ENCODE assay signal across 8 mouse cellular contexts in genomic region chr4:120569486-120570437, GRCm38 (mm10). TPM values are rescaled to one million over a fixed set of nuclear protein-coding genes. Genes with fewer than 3 reads are reported as not detected.
A peak's percentile ranks its signal among the peaks of the same experiment; 100 is the strongest.
DNase-seq lines count a peak whose midpoint lies in the region; ATAC-seq lines count a peak whose summit lies in the region.

Gene Ctps, minus strand, starts transcription at chr4:120570276.

- H3K4me1 ChIP-seq in intestine, embryonic 14.5 days (replicated peaks; ENCODE audit: control insufficient read depth, insufficient read depth, low read length): peaks cover 32% of the 10 kb centered on the region

- H3K4me2 ChIP-seq in intestine, embryonic 14.5 days (ENCODE audit: low read length): peak within 1 kb of the TSS; percentile 90

- peak within 1 kb of the TSS; percentile 94 for H3K27ac ChIP-seq in intestine, embryonic 14.5 days (ENCODE audit: low read depth)

- peaks cover 11% of the 10 kb centered on the region for H3K36me3 ChIP-seq in intestine, embryonic 14.5 days (ENCODE audit: control insufficient read depth, insufficient read depth, low read length)

- peak; percentile 95 to 99 for DNase-seq in adrenal gland, adult (ENCODE audit: inconsistent age in 2 of 2, low spot score in 1 of 2)
- DNase-seq in embryo, embryonic 10.5 days (ENCODE audit: low spot score): peak; percentile 96
- peak; percentile 96 for DNase-seq in gastrocnemius, postnatal 25 days
- peak; percentile 99 for DNase-seq in intestine, embryonic 14.5 days (ENCODE audit: low spot score)
- DNase-seq in left cerebral cortex, postnatal 14 days (ENCODE audit: low spot score in 2 of 2): peak; percentile 92 to 93
- DNase-seq in mesoderm, embryonic 11.5 days (ENCODE audit: low read depth, low spot score): peak; percentile 96
- DNase-seq in right cerebral cortex, postnatal 36 days (ENCODE audit: low spot score in 2 of 2): peak; percentile 88 to 90
- DNase-seq in yolk sac, embryonic 10.5 days (ENCODE audit: low spot score): peak; percentile 97

- no peaks in the 10 kb centered on the region for H3K9me3 ChIP-seq in intestine, embryonic 14.5 days (ENCODE audit: control insufficient read depth, low read length)

- H3K9ac ChIP-seq in intestine, embryonic 14.5 days (ENCODE audit: low read length): peak within 1 kb of the TSS; percentile 95

- intact Hi-C loops in left cerebral cortex, postnatal 14 days (cut with DNase I): no loop called here

- no peaks in the 10 kb centered on the region for H3K27me3 ChIP-seq in intestine, embryonic 14.5 days (replicated peaks; ENCODE audit: control insufficient read depth, insufficient read depth, low read length)

- H3K4me3 ChIP-seq in intestine, embryonic 14.5 days (ENCODE audit: low read depth, low read length): peak within 1 kb of the TSS; percentile 76

- under 1% methylated on average over 94 of the region's 97 CpGs for WGBS in intestine, embryonic 14.5 days

- peak; percentile 97 for ATAC-seq in intestine, embryonic 14.5 days (replicated peaks; ENCODE audit: low FRiP score, low TSS enrichment, low read depth)

RNA-seq across cellular contexts. Expression of gene Ctps, which starts in this region (rescaled TPM):
- 10 to 100 TPM; 13.3 to 14.8 TPM for total RNA-seq in gastrocnemius, postnatal 25 days (2021)
- 94.5 and 107 TPM in 2 replicates for polyA plus RNA-seq in intestine, embryonic 14.5 days (2014; fragmentation: Nextera tagmentation; extraction: Ambion mirVana)
- 10 to 100 TPM; 52.3 to 53.6 TPM for total RNA-seq in left cerebral cortex, postnatal 14 days (2021)

Comparison
In these comparisons a context has a peak if more than half of its experiments do, and no peak if none do; other contexts are left out.
1. Peak in every context shown above with its lines: DNase-seq, ATAC-seq, H3K4me3 ChIP-seq and H3K27ac ChIP-seq.